ENCODE assay signal across 13 mouse cellular contexts in genomic region chr2:148856630-148857400, GRCm38 (mm10). TPM values are rescaled to one million over a fixed set of nuclear protein-coding genes. Genes with fewer than 3 reads are reported as not detected.
DNase-seq lines count a peak whose midpoint lies in the region; ATAC-seq and TF ChIP-seq lines count a peak whose summit lies in the region.
"Had no signal": no experiment of that assay in that cellular context is flagged by ENCODE, and none has a peak within 500 bp of the region (broad histone marks: within the 10 kb centered on the region; RNA-seq: fewer than 3 reads in every experiment).

No protein-coding gene starts in this region.

- TF ChIP-seq POLR2A in CH12.LX (IDR thresholded peaks at IDR 0.05; ENCODE audit: low read depth, low read length), result no peak

- H3K27ac ChIP-seq in CH12.LX (ENCODE audit: insufficient read depth, low read depth) (no peak overlapping the region), macrophage (peak overlapping the region; percentile 65)
- H3K27ac ChIP-seq in heart, embryonic 11.5 days (ENCODE audit: low read depth, low read length), result no peak overlapping the region
- H3K27ac ChIP-seq: hindbrain, embryonic 12.5 days; kidney, embryonic 15.5 days had no signal

- no peak for TF ChIP-seq RAD21 in CH12.LX (IDR thresholded peaks at IDR 0.05; ENCODE audit: low read depth, low read length)

- 35% methylated on average over 8 of the region's 8 CpGs for WGBS in heart, embryonic 11.5 days (ENCODE audit: insufficient replicate concordance)
- WGBS in macrophage (ENCODE audit: missing documents), result 33% methylated on average over 8 of the region's 8 CpGs

- peak overlapping the region in 2 of 3 experiments; percentile 3 to 31 for H3K4me3 ChIP-seq in CH12.LX (replicated peaks in 1 of 3; ENCODE audit: low read depth in 2 of 3, low read length in 2 of 3, poor library complexity in 1 of 3)
- no peak overlapping the region for H3K4me3 ChIP-seq in heart, embryonic 11.5 days (ENCODE audit: low read depth, low read length)
- H3K4me3 ChIP-seq in macrophage (ENCODE audit: inconsistent target), result no peak overlapping the region
- H3K4me3 ChIP-seq: hindbrain, embryonic 12.5 days; kidney, embryonic 15.5 days had no signal

- H3K4me1 ChIP-seq in CH12.LX (ENCODE audit: control insufficient read depth in 1 of 2, insufficient read depth in 2 of 2), result peaks cover 2 to 14% of the 10 kb centered on the region in 2 experiments; a peak in 3 of 4 replicates
- peaks cover 7% of the 10 kb centered on the region; the same call in 1 of the 2 replicates for H3K4me1 ChIP-seq in heart, embryonic 11.5 days (ENCODE audit: control insufficient read depth, insufficient read depth, low read length)
- H3K4me1 ChIP-seq: hindbrain, embryonic 12.5 days; kidney, embryonic 15.5 days had no signal

- no peak for ATAC-seq in heart, embryonic 11.5 days (replicated peaks; ENCODE audit: insufficient number of reproducible peaks, low FRiP score, low TSS enrichment)

- H3K9me3 ChIP-seq in CH12.LX (replicated peaks; ENCODE audit: low read length), result no peaks in the 10 kb centered on the region
- H3K9me3 ChIP-seq in heart, embryonic 11.5 days (replicated peaks; ENCODE audit: control insufficient read depth, low read length), result no peaks in the 10 kb centered on the region
- H3K9me3 ChIP-seq: hindbrain, embryonic 12.5 days; kidney, embryonic 15.5 days had no signal

- in situ Hi-C loops in CH12.LX (cut with MboI; ENCODE audit: low pct_ligation_motif_present, low pct_unique_long_range_greater_than_20kb, low sequenced_read_pairs), result no loop called here

- no peaks in the 10 kb centered on the region for H3K79me2 ChIP-seq in CH12.LX (replicated peaks; ENCODE audit: control insufficient read depth, extremely low read depth, insufficient read depth, poor library complexity, severe bottlenecking)
- no peaks in the 10 kb centered on the region for H3K79me2 ChIP-seq in macrophage (ENCODE audit: inconsistent target)

- peak; percentile 34 to 39 for DNase-seq in heart, adult 9 months (ENCODE audit: low spot score in 2 of 2)
- no peak for DNase-seq in heart, postnatal 10 days
- DNase-seq in CH12.LX (ENCODE audit: extremely low read depth), result no peak
- no peak for DNase-seq in kidney, postnatal 4 days
- DNase-seq in gastrocnemius, postnatal 4 days (ENCODE audit: low spot score in 2 of 2), result no peak
- no peak for DNase-seq in spleen, adult 18-20 months
- DNase-seq: retina, postnatal 1 day had no signal

- no peak for TF ChIP-seq CTCF in CH12.LX (conservative IDR thresholded peaks at IDR 0.05 in 1 of 2, IDR thresholded peaks at IDR 0.05 in 1 of 2; ENCODE audit: low read depth in 2 of 2, low read length in 2 of 2)

- no peaks in the 10 kb centered on the region for H3K27me3 ChIP-seq in CH12.LX (replicated peaks)
- H3K27me3 ChIP-seq in heart, embryonic 11.5 days (ENCODE audit: control insufficient read depth, insufficient read depth, low read length), result no peaks in the 10 kb centered on the region
- H3K27me3 ChIP-seq: hindbrain, embryonic 12.5 days; kidney, embryonic 15.5 days had no signal

- peak; percentile 26; the same call in 1 of the 2 replicates for TF ChIP-seq EP300 in CH12.LX (IDR thresholded peaks at IDR 0.05; ENCODE audit: low read length)

- dilution Hi-C loops in CH12.LX (cut with MboI; ENCODE audit: extremely low pct_ligation_motif_present, extremely low pct_unique_long_range_greater_than_20kb, low sequenced_read_pairs), result no loop called here

- peak overlapping the region; percentile 91 for H3K4me2 ChIP-seq in CH12.LX (ENCODE audit: insufficient read depth, low read depth, poor library complexity, severe bottlenecking)
- peak overlapping the region; percentile 21; the same call in 1 of the 2 replicates for H3K4me2 ChIP-seq in heart, embryonic 11.5 days
- H3K4me2 ChIP-seq: hindbrain, embryonic 12.5 days; kidney, embryonic 15.5 days had no signal

- intact Hi-C loops in heart, postnatal 10 days (cut with DNase I), result no loop called here

- peak overlapping the region; percentile 71 for H3K9ac ChIP-seq in CH12.LX (ENCODE audit: insufficient read depth, low read depth)
- H3K9ac ChIP-seq in heart, embryonic 11.5 days (ENCODE audit: low read depth, low read length), result no peak overlapping the region
- H3K9ac ChIP-seq: hindbrain, embryonic 12.5 days; kidney, embryonic 15.5 days had no signal

- H3K36me3 ChIP-seq in CH12.LX (replicated peaks in 1 of 2; ENCODE audit: control insufficient read depth in 1 of 2, insufficient read depth in 1 of 2, low read length in 1 of 2) (no peaks in the 10 kb centered on the region), macrophage (ENCODE audit: inconsistent target) (no peaks in the 10 kb centered on the region)
- H3K36me3 ChIP-seq in heart, embryonic 11.5 days (ENCODE audit: control insufficient read depth, insufficient read depth, low read length), result no peaks in the 10 kb centered on the region
- H3K36me3 ChIP-seq: hindbrain, embryonic 12.5 days; kidney, embryonic 15.5 days had no signal

TF ChIP-seq in CH12.LX, 34 proteins besides CTCF, POLR2A, EP300 and RAD21:
- TF ChIP-seq ELF1 (IDR thresholded peaks at IDR 0.05; ENCODE audit: low read depth, low read length) (no peak), KAT2A (IDR thresholded peaks at IDR 0.05; ENCODE audit: insufficient replicate concordance, low read length) (no peak), ZNF384 (IDR thresholded peaks at IDR 0.05; ENCODE audit: low read depth, low read length) (no peak), MYC (IDR thresholded peaks at IDR 0.05; ENCODE audit: low read depth, low read length) (no peak), ZKSCAN1 (IDR thresholded peaks at IDR 0.05; ENCODE audit: borderline replicate concordance, low read depth, low read length) (no peak)

RNA-seq across cellular contexts. Expression of gene 9230104L09Rik, which starts 8.0 kb away (rescaled TPM):
- total RNA-seq in heart, postnatal 10 days (2021), result under 1 TPM in 1 of 2 experiments, not detected in 1; 0.43 TPM
- total RNA-seq in CH12.LX (2012; rRNA removed) (not detected in 2 replicates), CH12.LX (2014; rRNA removed) (not detected in 2 replicates)
- polyA plus RNA-seq in CH12.LX (2012; ENCODE audit: insufficient read length, low read depth) (not detected in 2 replicates), macrophage (2018) (not detected in 3 replicates)
- not detected in 2 replicates for polyA plus RNA-seq in heart, embryonic 11.5 days (2014; fragmentation: Nextera tagmentation; extraction: Ambion mirVana)
- not detected for total RNA-seq in macrophage (2018; cell fraction: chromatin; rRNA removed)
- not detected for total RNA-seq in macrophage (2018; cell fraction: cytosol; rRNA removed)
- total RNA-seq in macrophage (2018; cell fraction: nucleus; rRNA removed), result not detected
- total RNA-seq in gastrocnemius, postnatal 4 days (2021), result not detected
- total RNA-seq: left cerebral cortex, postnatal 14 days had no signal
- polyA plus RNA-seq: cortical plate, adult 2 months; hindbrain, embryonic 12.5 days; kidney, embryonic 15.5 days had no signal

RNA-seq across cellular contexts. Expression of gene Cst3, which starts 18.7 kb away (rescaled TPM):
- 100 to 1,000 TPM; 775 to 820 TPM for total RNA-seq in heart, postnatal 10 days (2021)
- total RNA-seq in CH12.LX (2012; rRNA removed) (228 and 231 TPM in 2 replicates), CH12.LX (2014; rRNA removed) (170 and 209 TPM in 2 replicates)
- polyA plus RNA-seq in CH12.LX (2012; ENCODE audit: insufficient read length, low read depth) (139 and 156 TPM in 2 replicates), macrophage (2018) (941 to 1,840 TPM (median 1,489 TPM) in 3 replicates)
- 812 and 876 TPM in 2 replicates for polyA plus RNA-seq in heart, embryonic 11.5 days (2014; fragmentation: Nextera tagmentation; extraction: Ambion mirVana)
- 100 to 1,000 TPM in 1 of 26 experiments, 10 to 100 TPM in 24, 1 to 10 TPM in 1; 7.2 to 114 (median 16.0) TPM for total RNA-seq in macrophage (2018; cell fraction: chromatin; rRNA removed)
- 1,000 to 10,000 TPM in 10 of 26 experiments, 100 to 1,000 TPM in 16; 631 to 1,264 (median 852) TPM for total RNA-seq in macrophage (2018; cell fraction: cytosol; rRNA removed)
- 100 to 1,000 TPM in 25 of 26 experiments, 10 to 100 TPM in 1; 82.5 to 379 (median 261) TPM for total RNA-seq in macrophage (2018; cell fraction: nucleus; rRNA removed)
- total RNA-seq in gastrocnemius, postnatal 4 days (2021), result 100 to 1,000 TPM; 380 to 427 TPM

RNA-seq across cellular contexts. Expression of gene Cst9, which starts 21.9 kb away (rescaled TPM):
- 1 to 10 TPM; 2.3 to 4.0 TPM for total RNA-seq in heart, postnatal 10 days (2021)
- total RNA-seq in CH12.LX (2012; rRNA removed) (not detected in 2 replicates), CH12.LX (2014; rRNA removed) (not detected in 2 replicates)
- polyA plus RNA-seq in CH12.LX (2012; ENCODE audit: insufficient read length, low read depth) (not detected in 2 replicates), macrophage (2018) (not detected in 3 replicates)
- polyA plus RNA-seq in heart, embryonic 11.5 days (2014; fragmentation: Nextera tagmentation; extraction: Ambion mirVana), result 1.9 and 2.3 TPM in 2 replicates
- not detected for total RNA-seq in macrophage (2018; cell fraction: chromatin; rRNA removed)
- total RNA-seq in macrophage (2018; cell fraction: cytosol; rRNA removed), result not detected
- not detected for total RNA-seq in macrophage (2018; cell fraction: nucleus; rRNA removed)
- not detected for total RNA-seq in gastrocnemius, postnatal 4 days (2021)
- total RNA-seq: left cerebral cortex, postnatal 14 days had no signal
- polyA plus RNA-seq: cortical plate, adult 2 months; hindbrain, embryonic 12.5 days; kidney, embryonic 15.5 days had no signal

RNA-seq across cellular contexts. Expression of gene Cst13, which starts 36.9 kb away (rescaled TPM):
- total RNA-seq in heart, postnatal 10 days (2021), result not detected
- total RNA-seq in CH12.LX (2012; rRNA removed) (not detected in 2 replicates), CH12.LX (2014; rRNA removed) (not detected in 2 replicates)
- polyA plus RNA-seq in CH12.LX (2012; ENCODE audit: insufficient read length, low read depth) (not detected in 2 replicates), macrophage (2018) (not detected in 3 replicates)
- polyA plus RNA-seq in heart, embryonic 11.5 days (2014; fragmentation: Nextera tagmentation; extraction: Ambion mirVana), result not detected in 2 replicates
- total RNA-seq in macrophage (2018; cell fraction: chromatin; rRNA removed), result not detected
- not detected for total RNA-seq in macrophage (2018; cell fraction: cytosol; rRNA removed)
- not detected for total RNA-seq in macrophage (2018; cell fraction: nucleus; rRNA removed)
- total RNA-seq in gastrocnemius, postnatal 4 days (2021), result not detected
- total RNA-seq: left cerebral cortex, postnatal 14 days had no signal
- polyA plus RNA-seq: cortical plate, adult 2 months; hindbrain, embryonic 12.5 days; kidney, embryonic 15.5 days had no signal

RNA-seq across cellular contexts. Expression of gene Cst8, which starts 58.2 kb away (rescaled TPM):
- not detected for total RNA-seq in heart, postnatal 10 days (2021)
- total RNA-seq in CH12.LX (2012; rRNA removed) (not detected in 2 replicates), CH12.LX (2014; rRNA removed) (not detected in 2 replicates)
- polyA plus RNA-seq in CH12.LX (2012; ENCODE audit: insufficient read length, low read depth) (not detected in 2 replicates), macrophage (2018) (not detected in 3 replicates)
- polyA plus RNA-seq in heart, embryonic 11.5 days (2014; fragmentation: Nextera tagmentation; extraction: Ambion mirVana), result not detected in 2 replicates
- total RNA-seq in macrophage (2018; cell fraction: chromatin; rRNA removed), result not detected
- not detected for total RNA-seq in macrophage (2018; cell fraction: cytosol; rRNA removed)
- not detected for total RNA-seq in macrophage (2018; cell fraction: nucleus; rRNA removed)
- not detected for total RNA-seq in gastrocnemius, postnatal 4 days (2021)
- total RNA-seq: left cerebral cortex, postnatal 14 days had no signal
- polyA plus RNA-seq: cortical plate, adult 2 months; hindbrain, embryonic 12.5 days had no signal

Comparison
In these comparisons a context has a peak if more than half of its experiments do, and no peak if none do; other contexts are left out.
1. DNase-seq: peak in heart, adult 9 months (2 of 2); none in heart, postnatal 10 days (0 of 2), CH12.LX (single experiment), kidney, postnatal 4 days (0 of 2), gastrocnemius, postnatal 4 days (0 of 2) and spleen, adult 18-20 months (0 of 2).
2. H3K4me3 ChIP-seq: peak in CH12.LX (2 of 3); none in heart, embryonic 11.5 days (single experiment) and macrophage (single experiment).